Mouse (Mus musculus) macrophage (primary cell): ENCODE measurements around the gene Cgas. TPM values are rescaled to one million over a fixed set of nuclear protein-coding genes. Genes with fewer than 3 reads are reported as not detected.

Experiments
- H3K27ac ChIP-seq: fragments of 350-480 bp; formaldehyde crosslinking; 2 replicates; pipeline ENCODE4 v1.9.0; 2021
- H3K36me3 ChIP-seq: fragments of 350-480 bp; formaldehyde crosslinking; 2 replicates; pipeline ENCODE4 v1.9.0; 2021; ENCODE audit errors: inconsistent target
- H3K4me3 ChIP-seq: fragments of 350-480 bp; formaldehyde crosslinking; 2 replicates; pipeline ENCODE4 v1.9.0; 2021; ENCODE audit errors: inconsistent target
- H3K79me2 ChIP-seq: fragments of 350-480 bp; formaldehyde crosslinking; 2 replicates; pipeline ENCODE4 v1.9.0; 2021; ENCODE audit errors: inconsistent target
- WGBS: methylation state at CpG from one replicate; pipeline ENCODE4 v1.1.7; 2026; ENCODE audit warnings: inconsistent platforms; ENCODE audit not compliant: missing documents; 5-methylcytosine and 5-hydroxymethylcytosine counted together
- polyA plus RNA-seq: library from polyadenylated mRNA; stranded (reverse); fragments of 250-400 nt; gene quantifications from 3 replicates; pipeline ENCODE4 v1.2.4, GENCODE M21; 2018; ENCODE audit warnings: inconsistent platforms

Cgas gene
- polyA plus RNA-seq, 1 experiment from 2014 or later: 7.4 TPM

DNA sequence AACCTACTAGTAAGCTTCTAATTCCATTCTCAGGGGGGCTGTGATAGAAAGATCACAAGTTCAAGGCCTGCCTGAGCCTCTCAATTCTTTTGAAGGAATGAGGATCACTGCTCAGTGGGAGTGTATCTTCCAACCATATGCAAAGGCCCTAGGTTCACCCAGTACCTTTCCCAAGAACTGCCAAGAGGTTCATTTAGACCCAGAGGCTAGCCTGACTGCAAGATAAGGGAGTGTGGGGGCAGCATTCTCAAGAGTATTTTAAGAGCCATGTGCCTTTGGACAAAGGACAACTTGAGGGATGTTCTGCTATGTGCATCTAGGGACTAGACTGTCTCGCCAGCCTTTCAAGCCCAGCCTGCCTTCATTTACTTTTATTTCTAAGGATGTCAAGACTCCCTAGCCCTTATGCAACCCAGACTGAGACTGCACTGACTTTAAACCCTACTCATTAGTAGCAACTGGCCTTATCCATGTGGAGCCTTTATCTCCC lies 33.5 kb upstream of the Cgas start:
- H3K36me3 ChIP-seq: peaks cover 38% of the 10 kb centered on the region
- H3K79me2 ChIP-seq: peaks cover 20% of the 10 kb centered on the region
- 67% methylated on average over 1 of the region's 1 CpGs for WGBS
- H3K4me3 ChIP-seq: no peak overlapping the region
- H3K27ac ChIP-seq: no peak overlapping the region

- Histone ChIP-seq H3K27ac (no peak overlapping the region), H3K36me3 (peaks cover 38% of the 10 kb centered on the region), H3K4me3 (no peak overlapping the region), H3K79me2 (peaks cover 16% of the 10 kb centered on the region)
- WGBS: 84% methylated on average over 4 of the region's 4 CpGs
These were observed 32.8 kb upstream of the Cgas start for GRCm38 (mm10) chr9:78475873-78476272.

GRCm38 (mm10) chr9:78475383-78475780 lies 32.3 kb upstream of the Cgas start:
- Histone ChIP-seq H3K27ac (no peak overlapping the region), H3K79me2 (peaks cover 11% of the 10 kb centered on the region), H3K4me3 (no peak overlapping the region), H3K36me3 (peaks cover 43% of the 10 kb centered on the region)
- WGBS: 94% methylated on average over 2 of the region's 2 CpGs

DNA sequence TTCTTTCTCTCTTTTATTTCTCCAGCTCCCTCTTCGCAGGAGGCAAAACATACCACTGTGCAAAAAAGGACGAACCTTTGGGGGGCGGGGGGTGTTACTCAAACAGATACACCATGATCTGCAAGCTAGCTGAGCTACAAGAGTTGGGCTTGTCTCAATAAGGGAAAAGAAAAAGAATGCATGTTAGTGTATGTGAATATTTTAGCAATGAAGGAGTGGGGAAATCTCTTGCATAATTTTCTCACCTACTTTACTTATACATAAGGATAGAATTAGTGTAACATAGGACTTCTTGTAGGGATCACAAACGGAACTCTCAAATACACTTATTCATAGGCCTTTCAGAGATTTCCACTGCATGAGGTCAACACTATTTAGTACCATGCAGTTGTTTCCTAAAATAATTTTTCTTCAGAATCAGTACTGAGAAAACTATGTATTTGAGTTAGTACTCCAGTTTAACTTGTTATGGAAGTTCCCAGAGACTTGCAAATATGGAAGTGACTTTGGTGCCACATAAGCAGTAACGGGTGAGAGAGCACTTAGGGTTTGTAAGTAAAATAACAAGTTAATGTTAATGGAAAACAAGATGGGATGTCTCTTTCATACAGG lies 31.8 kb upstream of the Cgas start:
- WGBS: 84% methylated on average over 5 of the region's 5 CpGs
- no peak overlapping the region for H3K27ac ChIP-seq
- H3K36me3 ChIP-seq: peaks cover 46% of the 10 kb centered on the region
- no peak overlapping the region for H3K4me3 ChIP-seq
- H3K79me2 ChIP-seq: peaks cover 7% of the 10 kb centered on the region

GRCm38 (mm10) chr9:78474270-78474669 lies 31.2 kb upstream of the Cgas start:
- Histone ChIP-seq H3K4me3 (no peak overlapping the region), H3K27ac (no peak overlapping the region), H3K79me2 (peaks cover 3% of the 10 kb centered on the region; the same call in 1 of the 2 replicates), H3K36me3 (peaks cover 43% of the 10 kb centered on the region)
- WGBS: 79% methylated on average over 2 of the region's 2 CpGs

DNA sequence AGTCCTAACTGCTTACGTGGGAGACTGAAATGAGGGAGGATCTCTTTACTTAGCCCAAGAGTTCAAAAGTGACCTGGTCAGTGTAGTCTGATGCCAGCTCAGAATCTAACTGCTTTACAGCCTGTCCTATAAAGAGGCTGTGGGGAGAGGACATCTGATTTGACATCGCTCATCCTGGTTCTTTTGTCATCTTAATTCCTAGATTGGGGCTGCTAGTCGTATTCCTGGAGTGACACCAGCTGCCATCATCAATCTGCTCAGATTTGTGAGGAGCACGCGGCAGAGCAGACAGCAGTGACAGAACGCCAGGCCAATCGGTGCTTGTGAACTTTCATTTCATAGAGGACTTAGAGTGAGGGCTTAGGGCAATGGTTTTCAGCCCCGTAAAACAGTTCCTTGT lies 30.6 kb upstream of the Cgas start:
- Histone ChIP-seq H3K4me3 (no peak overlapping the region), H3K27ac (no peak overlapping the region), H3K36me3 (peaks cover 48% of the 10 kb centered on the region), H3K79me2 (no peaks in the 10 kb centered on the region)
- 95% methylated on average over 8 of the region's 8 CpGs for WGBS

DNA sequence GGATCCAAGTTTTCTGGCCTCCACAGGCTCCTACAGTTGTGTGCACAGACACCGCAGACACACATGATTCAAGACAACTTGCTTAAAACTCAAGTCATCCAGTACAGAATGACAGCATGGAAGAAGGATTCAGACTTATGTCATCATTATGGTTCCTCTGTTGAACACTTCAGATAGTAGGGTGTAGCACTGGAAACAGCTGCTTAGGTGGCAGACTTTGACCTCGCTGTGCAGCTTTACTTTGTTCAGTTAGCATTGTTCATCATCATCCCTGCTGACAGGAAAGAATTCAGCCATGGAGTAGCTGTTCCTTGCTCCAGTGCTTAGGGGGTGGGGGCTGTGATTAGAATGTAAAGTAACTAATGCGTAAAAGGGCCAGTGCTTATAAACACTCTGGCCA lies 22.7 kb upstream of the Cgas start:
- no peak overlapping the region for H3K27ac ChIP-seq
- peaks cover 50% of the 10 kb centered on the region for H3K36me3 ChIP-seq
- H3K4me3 ChIP-seq: no peak overlapping the region
- H3K79me2 ChIP-seq: peaks cover 3% of the 10 kb centered on the region; the same call in 1 of the 2 replicates
- 100% methylated on average over 3 of the region's 3 CpGs for WGBS

- H3K36me3 ChIP-seq: peaks cover 55% of the 10 kb centered on the region
- no peak overlapping the region for H3K4me3 ChIP-seq
- H3K79me2 ChIP-seq: peaks cover 3% of the 10 kb centered on the region; the same call in 1 of the 2 replicates
- H3K27ac ChIP-seq: peak overlapping the region; percentile 85
- 17% methylated on average over 4 of the region's 4 CpGs for WGBS
These were observed 20.3 kb upstream of the Cgas start for GRCm38 (mm10) chr9:78463337-78463736.

GRCm38 (mm10) chr9:78457026-78457425 lies 14.0 kb upstream of the Cgas start:
- Histone ChIP-seq H3K27ac (no peak overlapping the region), H3K4me3 (no peak overlapping the region), H3K36me3 (peaks cover 72% of the 10 kb centered on the region), H3K79me2 (peaks cover 46% of the 10 kb centered on the region)
- WGBS: 95% methylated on average over 8 of the region's 8 CpGs

- peaks cover 67% of the 10 kb centered on the region for H3K79me2 ChIP-seq
- no peak overlapping the region for H3K4me3 ChIP-seq
- WGBS: 3% methylated on average over 4 of the region's 4 CpGs
- peak overlapping the region; percentile 80 for H3K27ac ChIP-seq
- H3K36me3 ChIP-seq: peaks cover 24% of the 10 kb centered on the region
These were observed 8.3 kb upstream of the Cgas start for GRCm38 (mm10) chr9:78451382-78451781.

GRCm38 (mm10) chr9:78450404-78450803 lies 7.4 kb upstream of the Cgas start:
- Histone ChIP-seq H3K79me2 (peaks cover 58% of the 10 kb centered on the region), H3K4me3 (no peak overlapping the region), H3K27ac (peak overlapping the region; percentile 80), H3K36me3 (peaks cover 21% of the 10 kb centered on the region)
- 73% methylated on average over 5 of the region's 5 CpGs for WGBS

DNA sequence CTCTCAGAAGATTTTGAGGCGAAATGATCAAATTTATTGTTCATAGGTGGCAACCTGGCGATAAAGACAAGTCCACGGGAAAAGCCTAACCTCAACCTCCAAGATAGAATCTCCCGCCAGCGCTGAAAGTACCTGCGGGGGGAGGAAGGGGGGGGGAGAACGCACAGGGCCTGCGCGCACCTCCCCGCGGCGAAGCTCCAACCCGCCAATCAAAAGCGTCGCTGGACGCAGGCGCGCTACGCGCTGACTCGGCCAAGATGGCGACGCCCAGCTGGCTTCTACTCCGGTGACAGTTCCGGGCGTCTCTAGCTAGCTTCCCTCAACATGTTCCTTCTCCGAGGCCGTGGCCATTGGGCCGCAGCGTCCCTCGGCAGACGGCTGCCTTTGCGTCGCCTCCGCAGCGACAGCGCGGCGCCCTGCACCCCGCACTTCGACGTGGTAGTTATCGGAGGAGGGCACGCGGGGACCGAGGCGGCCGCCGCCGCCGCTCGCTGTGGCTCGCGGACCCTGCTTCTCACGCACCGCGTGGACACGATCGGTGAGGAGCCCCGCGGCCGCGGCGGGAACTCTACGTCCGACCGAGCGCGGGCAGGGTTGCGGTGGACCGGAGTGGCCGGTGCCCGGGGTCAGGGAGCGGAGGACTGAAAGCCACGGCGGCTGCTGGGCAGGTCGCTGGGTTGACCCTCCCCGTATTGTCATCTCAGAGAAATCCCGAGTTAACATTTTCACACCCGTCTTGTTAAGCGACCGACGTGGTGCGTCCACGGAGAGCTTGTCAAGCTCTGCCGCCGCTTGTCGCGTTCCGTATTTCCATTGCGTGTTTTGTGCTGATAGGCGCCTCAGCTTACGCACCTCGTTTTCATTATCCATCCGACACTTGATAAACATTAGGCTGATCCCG lies 5.2 kb upstream of the Cgas start, which contains the start of the genes Mto1 and Gm17324:
TSS of gene Mto1 (plus strand) at position 236 of the 901 bp plus-strand sequence.
TSS of gene Gm17324 (minus strand) at position 814 of the 901 bp plus-strand sequence.
- WGBS: under 1% methylated on average over 89 of the region's 96 CpGs
- Histone ChIP-seq H3K27ac (peak within 1 kb of the TSS; percentile 33), H3K4me3 (peak within 1 kb of the TSS; percentile 65), H3K36me3 (peaks cover 8% of the 10 kb centered on the region), H3K79me2 (peaks cover 36% of the 10 kb centered on the region)

DNA sequence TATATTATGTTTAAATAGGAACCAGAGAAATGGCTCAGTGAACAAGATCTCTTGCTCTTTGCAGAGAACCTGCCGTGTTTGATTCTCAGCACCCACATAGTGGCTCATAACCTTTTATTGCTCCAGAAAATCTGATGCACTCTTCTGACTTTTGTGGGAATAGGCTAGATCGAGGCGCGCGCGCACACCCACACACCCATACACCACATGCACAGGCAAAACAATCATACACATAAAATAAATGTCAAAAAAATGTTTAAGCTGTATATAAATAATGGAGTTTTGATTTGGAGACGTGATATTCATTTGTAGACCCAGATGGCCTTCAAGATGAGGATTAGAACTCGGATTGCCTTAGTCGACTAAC lies 4.6 kb upstream of the Cgas start:
- H3K27ac ChIP-seq: no peak overlapping the region
- peaks cover 29% of the 10 kb centered on the region for H3K79me2 ChIP-seq
- peak overlapping the region; percentile 65 for H3K4me3 ChIP-seq
- WGBS: 50% methylated on average over 9 of the region's 9 CpGs
- 0 out of 2 replicates have a peak, but pooled peaks cover 1% of the 10 kb centered on the region for H3K36me3 ChIP-seq

DNA sequence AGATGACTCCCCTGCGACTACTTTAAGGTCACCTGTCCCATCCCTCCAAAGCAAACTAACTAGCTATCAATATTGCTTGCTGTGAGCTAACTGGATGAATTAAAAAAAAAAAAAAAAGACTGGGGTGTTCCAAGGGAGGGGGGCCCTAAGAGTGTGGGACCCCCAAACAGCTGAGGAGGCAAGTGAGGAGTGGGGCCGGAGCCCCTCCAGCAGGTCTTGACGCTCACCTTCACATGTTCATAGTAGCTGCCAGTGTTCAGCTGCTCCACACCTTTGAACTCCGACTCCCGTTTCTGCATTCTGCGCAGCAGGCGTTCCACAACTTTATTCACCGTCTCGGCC lies 829 bp downstream of the Cgas start:
- H3K36me3 ChIP-seq: no peaks in the 10 kb centered on the region
- 0% methylated on average over 9 of the region's 9 CpGs for WGBS
- H3K27ac ChIP-seq: peak overlapping the region; percentile 61
- H3K4me3 ChIP-seq: peak overlapping the region; percentile 87
- H3K79me2 ChIP-seq: peaks cover 53% of the 10 kb centered on the region

- Histone ChIP-seq H3K4me3 (no peak overlapping the region), H3K27ac (no peak overlapping the region), H3K79me2 (peaks cover 76% of the 10 kb centered on the region), H3K36me3 (peaks cover 23% of the 10 kb centered on the region; the same call in 1 of the 2 replicates)
- WGBS: 77% methylated on average over 5 of the region's 5 CpGs
These were observed 3.6 kb downstream of the Cgas start for GRCm38 (mm10) chr9:78439426-78439825.
